Mouse (Mus musculus): ENCODE results near the gene Mdm4. TPM values are rescaled to one million over a fixed set of nuclear protein-coding genes. Genes with fewer than 3 reads are reported as not detected.
A peak's percentile ranks its signal among the peaks of the same experiment; 100 is the strongest.

The Mdm4 gene
- polyA plus RNA-seq, 1 experiment = 11.5 TPM

DNA sequence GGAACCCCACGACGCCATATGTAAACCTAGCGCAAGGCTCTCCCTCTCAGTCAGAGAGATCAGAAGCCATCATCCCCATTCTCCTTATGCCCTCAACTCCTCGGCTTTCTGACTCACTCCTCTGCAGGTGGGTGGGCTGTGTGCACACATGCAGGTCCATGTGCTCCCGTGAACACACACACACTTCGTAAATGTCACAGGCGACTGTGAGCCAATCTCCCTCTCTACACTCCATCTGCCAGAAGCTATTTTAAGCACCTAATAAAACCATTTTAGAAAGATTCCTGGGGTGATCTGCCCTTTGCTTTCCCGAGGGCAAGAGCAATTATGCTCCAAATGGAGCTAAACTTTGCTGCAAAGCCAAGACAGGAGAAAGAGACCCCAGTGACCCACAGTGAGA lies 84.5 kb downstream of the Mdm4 start:
- TF ChIP-seq MYOD1 (IDR thresholded peaks at IDR 0.05; ENCODE audit: control insufficient read depth in 1 of 3, insufficient read length in 2 of 3, low read depth in 2 of 3) = no peak
- no peak for TF ChIP-seq MYOG (IDR thresholded peaks at IDR 0.05; ENCODE audit: control insufficient read depth in 1 of 3, insufficient read depth in 1 of 3, insufficient read length in 2 of 3, low read depth in 2 of 3)
- TF ChIP-seq USF1 (IDR thresholded peaks at IDR 0.05; ENCODE audit: low read depth) = no peak
- TF ChIP-seq POLR2AphosphoS2 (IDR thresholded peaks at IDR 0.05; ENCODE audit: insufficient read length, low read depth) = no peak
- TF ChIP-seq TCF12 (IDR thresholded peaks at IDR 0.05; ENCODE audit: insufficient read depth, poor library complexity, severe bottlenecking) = no peak
- TF ChIP-seq MAX (IDR thresholded peaks at IDR 0.05; ENCODE audit: low read depth) = no peak
- no peak for TF ChIP-seq REST (IDR thresholded peaks at IDR 0.05; ENCODE audit: insufficient read depth, insufficient read length)
- no peak for TF ChIP-seq SRF (IDR thresholded peaks at IDR 0.05; ENCODE audit: control insufficient read depth, insufficient read length, low read depth)
- TF ChIP-seq E2F4 (IDR thresholded peaks at IDR 0.05; ENCODE audit: insufficient read depth) = no peak
- no peak for TF ChIP-seq POLR2A (IDR thresholded peaks at IDR 0.05; ENCODE audit: insufficient read length, low read depth)
- TF ChIP-seq CEBPB (IDR thresholded peaks at IDR 0.05; ENCODE audit: insufficient read depth, poor library complexity, severe bottlenecking) = no peak
- TF ChIP-seq TCF3 (IDR thresholded peaks at IDR 0.05; ENCODE audit: insufficient read length, low read depth) = no peak
- Histone ChIP-seq H3K4me3 (no peak overlapping the region), H3K27me3 (ENCODE audit: control insufficient read depth, insufficient read depth, insufficient read length) (peaks cover 36% of the 10 kb centered on the region), H3K79me2 (ENCODE audit: control insufficient read depth, insufficient read depth) (no peaks in the 10 kb centered on the region), H3K36me3 (ENCODE audit: control insufficient read depth, insufficient read depth) (no peaks in the 10 kb centered on the region), H3ac (ENCODE audit: control insufficient read depth, insufficient read length) (no peak overlapping the region), H3K4me2 (ENCODE audit: low read depth) (no peak overlapping the region)

DNA sequence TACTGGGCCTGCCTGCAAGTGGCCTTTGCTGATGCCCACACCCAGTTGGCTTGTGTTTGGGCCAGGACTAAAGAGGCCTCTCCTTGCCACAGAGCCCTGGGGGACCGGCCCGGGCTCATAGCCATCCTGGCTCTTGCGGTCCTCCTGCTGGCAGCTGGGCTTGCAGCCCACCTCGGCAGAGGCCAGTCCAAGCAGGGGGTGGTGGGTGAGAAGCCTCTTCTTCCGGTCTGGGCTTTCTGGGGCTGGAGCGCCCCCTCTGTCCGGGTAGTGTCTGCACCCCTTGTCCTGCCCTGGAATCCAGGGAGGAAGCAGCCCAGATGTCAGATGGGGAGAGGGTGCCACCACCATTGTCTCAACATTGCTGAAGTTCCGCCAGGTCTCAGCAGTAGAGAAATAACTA lies 91.4 kb downstream of the Mdm4 start:
- H3K79me2 ChIP-seq (ENCODE audit: control insufficient read depth, insufficient read depth) = no peaks in the 10 kb centered on the region
- H3K27me3 ChIP-seq (ENCODE audit: control insufficient read depth, insufficient read depth, insufficient read length) = peaks cover 19% of the 10 kb centered on the region
- H3ac ChIP-seq (ENCODE audit: control insufficient read depth, insufficient read length) = no peak overlapping the region
- no peak for TF ChIP-seq TCF3 (IDR thresholded peaks at IDR 0.05; ENCODE audit: insufficient read length, low read depth)
- TF ChIP-seq MYOD1 (IDR thresholded peaks at IDR 0.05; ENCODE audit: control insufficient read depth in 1 of 3, insufficient read length in 2 of 3, low read depth in 2 of 3) = no peak
- TF ChIP-seq TCF12 (IDR thresholded peaks at IDR 0.05; ENCODE audit: insufficient read depth, poor library complexity, severe bottlenecking) = no peak
- no peak for TF ChIP-seq E2F4 (IDR thresholded peaks at IDR 0.05; ENCODE audit: insufficient read depth)
- no peak for TF ChIP-seq CEBPB (IDR thresholded peaks at IDR 0.05; ENCODE audit: insufficient read depth, poor library complexity, severe bottlenecking)
- no peak for TF ChIP-seq MAX (IDR thresholded peaks at IDR 0.05; ENCODE audit: low read depth)
- no peak for TF ChIP-seq REST (IDR thresholded peaks at IDR 0.05; ENCODE audit: insufficient read depth, insufficient read length)
- TF ChIP-seq POLR2A (IDR thresholded peaks at IDR 0.05; ENCODE audit: insufficient read length, low read depth) = no peak
- TF ChIP-seq POLR2AphosphoS2 (IDR thresholded peaks at IDR 0.05; ENCODE audit: insufficient read length, low read depth) = no peak
- TF ChIP-seq SRF (IDR thresholded peaks at IDR 0.05; ENCODE audit: control insufficient read depth, insufficient read length, low read depth) = no peak
- no peak for TF ChIP-seq USF1 (IDR thresholded peaks at IDR 0.05; ENCODE audit: low read depth)
- H3K36me3 ChIP-seq (ENCODE audit: control insufficient read depth, insufficient read depth) = no peaks in the 10 kb centered on the region
- H3K4me2 ChIP-seq (ENCODE audit: low read depth) = no peak overlapping the region
- H3K4me3 ChIP-seq = no peak overlapping the region

- TF ChIP-seq MYOG (IDR thresholded peaks at IDR 0.05; ENCODE audit: control insufficient read depth in 1 of 3, insufficient read depth in 1 of 3, insufficient read length in 2 of 3, low read depth in 2 of 3) (peak in 1 of 3 experiments; percentile 13), E2F4 (IDR thresholded peaks at IDR 0.05; ENCODE audit: insufficient read depth) (no peak)
- Histone ChIP-seq H3K27me3 (ENCODE audit: control insufficient read depth, insufficient read depth, insufficient read length) (peaks cover 20% of the 10 kb centered on the region), H3ac (ENCODE audit: control insufficient read depth, insufficient read length) (no peak overlapping the region)
Observed at GRCm38 (mm10) chr1:132937296-132938030, 92.9 kb downstream of the Mdm4 start.

DNA sequence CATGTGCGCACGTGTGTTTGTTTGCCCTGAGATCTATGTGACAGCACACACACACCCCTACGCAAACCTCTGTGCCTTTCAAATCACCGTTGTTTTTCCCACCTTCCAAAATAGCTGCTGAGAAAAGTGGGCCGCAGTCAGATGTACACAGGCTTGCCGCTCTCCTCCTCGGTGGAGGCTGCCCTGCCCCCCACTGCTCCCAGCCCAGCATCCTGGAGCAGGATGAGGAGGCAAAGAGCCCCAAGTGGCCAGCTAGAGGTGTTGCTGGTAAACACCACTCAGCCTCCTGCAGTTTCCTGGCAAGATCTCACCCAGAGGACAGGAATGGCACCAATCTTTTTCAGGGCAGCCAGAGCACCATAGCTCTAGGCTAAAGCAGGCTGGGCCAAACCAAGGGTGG lies 95.5 kb downstream of the Mdm4 start:
- TF ChIP-seq TCF3 (IDR thresholded peaks at IDR 0.05; ENCODE audit: insufficient read length, low read depth) (no peak), MYOD1 (IDR thresholded peaks at IDR 0.05; ENCODE audit: control insufficient read depth in 1 of 3, insufficient read length in 2 of 3, low read depth in 2 of 3) (no peak), MYOG (IDR thresholded peaks at IDR 0.05; ENCODE audit: control insufficient read depth in 1 of 3, insufficient read depth in 1 of 3, insufficient read length in 2 of 3, low read depth in 2 of 3) (no peak), TCF12 (IDR thresholded peaks at IDR 0.05; ENCODE audit: insufficient read depth, poor library complexity, severe bottlenecking) (no peak), POLR2AphosphoS2 (IDR thresholded peaks at IDR 0.05; ENCODE audit: insufficient read length, low read depth) (no peak), REST (IDR thresholded peaks at IDR 0.05; ENCODE audit: insufficient read depth, insufficient read length) (no peak), POLR2A (IDR thresholded peaks at IDR 0.05; ENCODE audit: insufficient read length, low read depth) (no peak), SRF (IDR thresholded peaks at IDR 0.05; ENCODE audit: control insufficient read depth, insufficient read length, low read depth) (no peak)
- Histone ChIP-seq H3K36me3 (ENCODE audit: control insufficient read depth, insufficient read depth) (no peaks in the 10 kb centered on the region), H3K27me3 (ENCODE audit: control insufficient read depth, insufficient read depth, insufficient read length) (peaks cover 20% of the 10 kb centered on the region), H3K4me3 (no peak overlapping the region), H3K4me2 (ENCODE audit: low read depth) (no peak overlapping the region), H3K79me2 (ENCODE audit: control insufficient read depth, insufficient read depth) (no peaks in the 10 kb centered on the region), H3ac (ENCODE audit: control insufficient read depth, insufficient read length) (no peak overlapping the region)

More at GRCm38 (mm10) chr1:132937296-132938030, 92.9 kb downstream of the Mdm4 start:
- H3K36me3 ChIP-seq (ENCODE audit: control insufficient read depth, insufficient read depth) = no peaks in the 10 kb centered on the region
- H3K79me2 ChIP-seq (ENCODE audit: control insufficient read depth, insufficient read depth) = no peaks in the 10 kb centered on the region
- H3K4me3 ChIP-seq = no peak overlapping the region
- H3K4me2 ChIP-seq (ENCODE audit: low read depth) = no peak overlapping the region

DNA sequence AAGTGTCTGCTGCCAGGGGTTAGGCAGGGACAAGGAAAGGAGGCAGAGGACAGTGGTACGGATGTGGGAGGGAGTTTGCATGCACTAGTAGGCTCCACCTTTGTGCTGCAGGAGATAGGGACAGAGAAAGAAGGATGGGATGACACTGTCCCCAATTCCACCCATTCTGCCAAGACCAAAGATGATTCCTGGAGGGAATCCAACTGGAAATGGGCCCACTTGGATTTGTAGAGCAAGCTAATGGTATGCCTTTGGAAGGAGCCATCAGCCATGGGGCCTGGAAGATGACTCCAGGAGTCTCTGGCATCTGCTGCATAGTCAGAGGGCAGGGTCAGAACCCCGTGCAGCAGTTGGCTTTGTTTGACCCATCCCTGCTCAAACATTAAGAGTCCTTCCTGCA lies 97.9 kb downstream of the Mdm4 start:
- H3K4me3 ChIP-seq = no peak overlapping the region
- no peaks in the 10 kb centered on the region for H3K36me3 ChIP-seq (ENCODE audit: control insufficient read depth, insufficient read depth)
- H3K27me3 ChIP-seq (ENCODE audit: control insufficient read depth, insufficient read depth, insufficient read length) = peaks cover 18% of the 10 kb centered on the region
- TF ChIP-seq MAX (IDR thresholded peaks at IDR 0.05; ENCODE audit: low read depth) = no peak
- TF ChIP-seq TCF12 (IDR thresholded peaks at IDR 0.05; ENCODE audit: insufficient read depth, poor library complexity, severe bottlenecking) = no peak
- TF ChIP-seq POLR2AphosphoS2 (IDR thresholded peaks at IDR 0.05; ENCODE audit: insufficient read length, low read depth) = no peak
- no peak for TF ChIP-seq MYOG (IDR thresholded peaks at IDR 0.05; ENCODE audit: control insufficient read depth in 1 of 3, insufficient read depth in 1 of 3, insufficient read length in 2 of 3, low read depth in 2 of 3)
- TF ChIP-seq TCF3 (IDR thresholded peaks at IDR 0.05; ENCODE audit: insufficient read length, low read depth) = no peak
- TF ChIP-seq REST (IDR thresholded peaks at IDR 0.05; ENCODE audit: insufficient read depth, insufficient read length) = no peak
- TF ChIP-seq E2F4 (IDR thresholded peaks at IDR 0.05; ENCODE audit: insufficient read depth) = no peak
- no peak for TF ChIP-seq CEBPB (IDR thresholded peaks at IDR 0.05; ENCODE audit: insufficient read depth, poor library complexity, severe bottlenecking)
- TF ChIP-seq USF1 (IDR thresholded peaks at IDR 0.05; ENCODE audit: low read depth) = no peak
- TF ChIP-seq MYOD1 (IDR thresholded peaks at IDR 0.05; ENCODE audit: control insufficient read depth in 1 of 3, insufficient read length in 2 of 3, low read depth in 2 of 3) = no peak
- no peak for TF ChIP-seq SRF (IDR thresholded peaks at IDR 0.05; ENCODE audit: control insufficient read depth, insufficient read length, low read depth)
- H3K79me2 ChIP-seq (ENCODE audit: control insufficient read depth, insufficient read depth) = no peaks in the 10 kb centered on the region
- H3ac ChIP-seq (ENCODE audit: control insufficient read depth, insufficient read length) = no peak overlapping the region
- H3K4me2 ChIP-seq (ENCODE audit: low read depth) = no peak overlapping the region

All from myocyte (in vitro differentiated cells).